Mouse (Mus musculus): ENCODE measurements around the gene Kif1a. TPM values are rescaled to one million over a fixed set of nuclear protein-coding genes. Genes with fewer than 3 reads are reported as not detected.

The Kif1a gene
- total and polyA plus RNA-seq, 3 experiments = not detected

GRCm38 (mm10) chr1:93144176-93144575, 42.4 kb upstream of the Kif1a start:
- no peaks in the 10 kb centered on the region for H3K4me1 ChIP-seq (ENCODE audit: control insufficient read depth in 1 of 2, insufficient read depth in 2 of 2, low read length in 2 of 2)
- no peak for DNase-seq (ENCODE audit: low read depth, low spot score)
- TF ChIP-seq USF2 (IDR thresholded peaks at IDR 0.05; ENCODE audit: borderline replicate concordance in 1 of 2, insufficient read depth in 1 of 2, low read depth in 1 of 2, low read length in 2 of 2) = no peak
- TF ChIP-seq UBTF (IDR thresholded peaks at IDR 0.05; ENCODE audit: borderline replicate concordance, insufficient read depth, low read depth, low read length) = no peak
- TF ChIP-seq ETS1 (IDR thresholded peaks at IDR 0.05; ENCODE audit: low read depth, low read length) = no peak
- TF ChIP-seq USF1 (IDR thresholded peaks at IDR 0.05; ENCODE audit: low read depth, low read length) = no peak
- no peak for TF ChIP-seq ZKSCAN1 (IDR thresholded peaks at IDR 0.05; ENCODE audit: low read depth, low read length)
- no peak for TF ChIP-seq ZMIZ1 (IDR thresholded peaks at IDR 0.05; ENCODE audit: low read depth, low read length)
- no peak for TF ChIP-seq POLR2A (IDR thresholded peaks at IDR 0.05; ENCODE audit: control insufficient read depth in 1 of 2, insufficient read depth in 1 of 2, low read depth in 1 of 2, low read length in 2 of 2, poor library complexity in 1 of 2)
- no peaks in the 10 kb centered on the region for H3K9me3 ChIP-seq (replicated peaks; ENCODE audit: insufficient read depth, low read length)
- no peaks in the 10 kb centered on the region for H3K79me2 ChIP-seq (ENCODE audit: control insufficient read depth, insufficient read depth, low read length, poor library complexity)
- no peak overlapping the region for H3K4me3 ChIP-seq (ENCODE audit: control insufficient read depth in 1 of 2, insufficient read depth in 1 of 2, low read depth in 2 of 2, low read length in 2 of 2)
- H3K27me3 ChIP-seq (ENCODE audit: control insufficient read depth in 1 of 2, insufficient read depth in 2 of 2, low read length in 2 of 2) = no peaks in the 10 kb centered on the region
- no peak overlapping the region for H3K27ac ChIP-seq (ENCODE audit: control insufficient read depth, low read depth, low read length)
- no peaks in the 10 kb centered on the region for H3K36me3 ChIP-seq (ENCODE audit: control insufficient read depth in 1 of 2, insufficient read depth in 2 of 2, low read length in 2 of 2)
- H3K9ac ChIP-seq (ENCODE audit: control insufficient read depth, low read depth, low read length, poor library complexity, severe bottlenecking) = no peak overlapping the region

GRCm38 (mm10) chr1:93142871-93143270, 41.1 kb upstream of the Kif1a start:
- Histone ChIP-seq H3K9ac (ENCODE audit: control insufficient read depth, low read depth, low read length, poor library complexity, severe bottlenecking) (no peak overlapping the region), H3K27me3 (ENCODE audit: control insufficient read depth in 1 of 2, insufficient read depth in 2 of 2, low read length in 2 of 2) (no peaks in the 10 kb centered on the region), H3K4me3 (ENCODE audit: control insufficient read depth in 1 of 2, insufficient read depth in 1 of 2, low read depth in 2 of 2, low read length in 2 of 2) (no peak overlapping the region), H3K9me3 (replicated peaks; ENCODE audit: insufficient read depth, low read length) (no peaks in the 10 kb centered on the region), H3K4me1 (ENCODE audit: control insufficient read depth in 1 of 2, insufficient read depth in 2 of 2, low read length in 2 of 2) (no peaks in the 10 kb centered on the region), H3K27ac (ENCODE audit: control insufficient read depth, low read depth, low read length) (no peak overlapping the region), H3K36me3 (ENCODE audit: control insufficient read depth in 1 of 2, insufficient read depth in 2 of 2, low read length in 2 of 2) (no peaks in the 10 kb centered on the region), H3K79me2 (ENCODE audit: control insufficient read depth, insufficient read depth, low read length, poor library complexity) (no peaks in the 10 kb centered on the region)
- TF ChIP-seq CHD2 (IDR thresholded peaks at IDR 0.05; ENCODE audit: low read length) (no peak), USF1 (IDR thresholded peaks at IDR 0.05; ENCODE audit: low read depth, low read length) (no peak)
- no peak for DNase-seq (ENCODE audit: low read depth, low spot score)

- H3K79me2 ChIP-seq (ENCODE audit: control insufficient read depth, insufficient read depth, low read length, poor library complexity) = no peaks in the 10 kb centered on the region
- no peaks in the 10 kb centered on the region for H3K4me1 ChIP-seq (ENCODE audit: control insufficient read depth in 1 of 2, insufficient read depth in 2 of 2, low read length in 2 of 2)
- H3K36me3 ChIP-seq (ENCODE audit: control insufficient read depth in 1 of 2, insufficient read depth in 2 of 2, low read length in 2 of 2) = no peaks in the 10 kb centered on the region
- H3K27me3 ChIP-seq (ENCODE audit: control insufficient read depth in 1 of 2, insufficient read depth in 2 of 2, low read length in 2 of 2) = no peaks in the 10 kb centered on the region
- no peak overlapping the region for H3K4me3 ChIP-seq (ENCODE audit: control insufficient read depth in 1 of 2, insufficient read depth in 1 of 2, low read depth in 2 of 2, low read length in 2 of 2)
- H3K27ac ChIP-seq (ENCODE audit: control insufficient read depth, low read depth, low read length) = no peak overlapping the region
- TF ChIP-seq MXI1 (IDR thresholded peaks at IDR 0.05; ENCODE audit: low read depth, low read length) (no peak), CTCF (IDR thresholded peaks at IDR 0.05 in 2 of 3, conservative IDR thresholded peaks at IDR 0.05 in 1 of 3; ENCODE audit: control insufficient read depth in 1 of 3, insufficient read depth in 1 of 3, low read depth in 2 of 3, low read length in 3 of 3, poor library complexity in 1 of 3, severe bottlenecking in 1 of 3) (no peak), RAD21 (IDR thresholded peaks at IDR 0.05; ENCODE audit: low read depth, low read length) (no peak), E2F4 (IDR thresholded peaks at IDR 0.05; ENCODE audit: borderline replicate concordance, low read depth, low read length) (no peak), HCFC1 (IDR thresholded peaks at IDR 0.05; ENCODE audit: low read depth, low read length) (no peak), ZMIZ1 (IDR thresholded peaks at IDR 0.05; ENCODE audit: low read depth, low read length) (no peak), MAX (IDR thresholded peaks at IDR 0.05; ENCODE audit: low read length) (no peak), CHD2 (IDR thresholded peaks at IDR 0.05; ENCODE audit: low read length) (no peak), NELFE (IDR thresholded peaks at IDR 0.05; ENCODE audit: low read depth, low read length) (no peak), MAZ (IDR thresholded peaks at IDR 0.05; ENCODE audit: low read depth, low read length) (no peak), GABPA (IDR thresholded peaks at IDR 0.05; ENCODE audit: low read depth, low read length) (no peak), ZKSCAN1 (IDR thresholded peaks at IDR 0.05; ENCODE audit: low read depth, low read length) (no peak), NRF1 (IDR thresholded peaks at IDR 0.05; ENCODE audit: insufficient read depth, low read depth, low read length, poor library complexity, severe bottlenecking) (no peak), MYC (IDR thresholded peaks at IDR 0.05; ENCODE audit: low read depth, low read length) (no peak), USF1 (IDR thresholded peaks at IDR 0.05; ENCODE audit: low read depth, low read length) (no peak), SMC3 (IDR thresholded peaks at IDR 0.05; ENCODE audit: low read depth, low read length) (no peak), ZNF384 (IDR thresholded peaks at IDR 0.05; ENCODE audit: low read depth, low read length) (no peak), BHLHE40 (IDR thresholded peaks at IDR 0.05; ENCODE audit: borderline replicate concordance, low read depth, low read length) (no peak)
- no peak overlapping the region for H3K9ac ChIP-seq (ENCODE audit: control insufficient read depth, low read depth, low read length, poor library complexity, severe bottlenecking)
- H3K9me3 ChIP-seq (replicated peaks; ENCODE audit: insufficient read depth, low read length) = no peaks in the 10 kb centered on the region
- DNase-seq (ENCODE audit: low read depth, low spot score) = no peak
Measured at GRCm38 (mm10) chr1:93139713-93140112, 38.0 kb upstream of the Kif1a start.

All from MEL (cell line).